Mouse (Mus musculus): ENCODE measurements around the gene Cmya5. TPM values are rescaled to one million over a fixed set of nuclear protein-coding genes. Genes with fewer than 3 reads are reported as not detected.

Gene Cmya5
- polyA plus RNA-seq, 1 experiment from 2014 or later, result 0.04 TPM

- Histone ChIP-seq H3K9ac (ENCODE audit: low read length) (no peak overlapping the region), H3K36me3 (ENCODE audit: control insufficient read depth, insufficient read depth, low read length) (no peaks in the 10 kb centered on the region), H3K4me2 (no peak overlapping the region), H3K27ac (ENCODE audit: low read depth, low read length) (no peak overlapping the region), H3K4me1 (ENCODE audit: control insufficient read depth, insufficient read depth, low read length) (no peaks in the 10 kb centered on the region), H3K27me3 (ENCODE audit: control insufficient read depth, insufficient read depth, low read length) (no peaks in the 10 kb centered on the region), H3K9me3 (ENCODE audit: control insufficient read depth, low read length) (no peaks in the 10 kb centered on the region), H3K4me3 (ENCODE audit: low read depth, low read length) (no peak overlapping the region)
- no peak for ATAC-seq (ENCODE audit: low FRiP score)
- DNase-seq (ENCODE audit: low spot score, missing footprints), result no peak
- WGBS, result 50% methylated on average over 2 of the region's 2 CpGs
Measured at GRCm38 (mm10) chr13:93024837-93025236, 119.7 kb downstream of the Cmya5 start.

GRCm38 (mm10) chr13:93022158-93022557, 122.4 kb downstream of the Cmya5 start:
- Histone ChIP-seq H3K9me3 (ENCODE audit: control insufficient read depth, low read length) (no peaks in the 10 kb centered on the region), H3K36me3 (ENCODE audit: control insufficient read depth, insufficient read depth, low read length) (no peaks in the 10 kb centered on the region), H3K4me3 (ENCODE audit: low read depth, low read length) (no peak overlapping the region), H3K9ac (ENCODE audit: low read length) (no peak overlapping the region), H3K4me1 (ENCODE audit: control insufficient read depth, insufficient read depth, low read length) (no peaks in the 10 kb centered on the region), H3K27me3 (ENCODE audit: control insufficient read depth, insufficient read depth, low read length) (no peaks in the 10 kb centered on the region), H3K4me2 (no peak overlapping the region), H3K27ac (ENCODE audit: low read depth, low read length) (no peak overlapping the region)
- WGBS, result 66% methylated on average over 1 of the region's 1 CpGs
- ATAC-seq (ENCODE audit: low FRiP score) (no peak), DNase-seq (ENCODE audit: low spot score, missing footprints) (no peak)

GRCm38 (mm10) chr13:93012952-93013351, 131.6 kb downstream of the Cmya5 start:
- H3K4me1 ChIP-seq (ENCODE audit: control insufficient read depth, insufficient read depth, low read length), result no peaks in the 10 kb centered on the region
- 80% methylated on average over 8 of the region's 8 CpGs for WGBS

GRCm38 (mm10) chr13:93011315-93011714, 133.2 kb downstream of the Cmya5 start:
- Histone ChIP-seq H3K4me1 (ENCODE audit: control insufficient read depth, insufficient read depth, low read length) (no peaks in the 10 kb centered on the region), H3K9me3 (ENCODE audit: control insufficient read depth, low read length) (no peaks in the 10 kb centered on the region), H3K9ac (ENCODE audit: low read length) (no peak overlapping the region), H3K4me3 (ENCODE audit: low read depth, low read length) (no peak overlapping the region), H3K27ac (ENCODE audit: low read depth, low read length) (no peak overlapping the region), H3K36me3 (ENCODE audit: control insufficient read depth, insufficient read depth, low read length) (no peaks in the 10 kb centered on the region), H3K4me2 (no peak overlapping the region), H3K27me3 (ENCODE audit: control insufficient read depth, insufficient read depth, low read length) (no peaks in the 10 kb centered on the region)
- no peak for ATAC-seq (ENCODE audit: low FRiP score)
- 84% methylated on average over 4 of the region's 4 CpGs for WGBS
- no peak for DNase-seq (ENCODE audit: low spot score, missing footprints)

More at GRCm38 (mm10) chr13:93012952-93013351, 131.6 kb downstream of the Cmya5 start:
- Histone ChIP-seq H3K36me3 (ENCODE audit: control insufficient read depth, insufficient read depth, low read length) (no peaks in the 10 kb centered on the region), H3K9ac (ENCODE audit: low read length) (no peak overlapping the region), H3K4me3 (ENCODE audit: low read depth, low read length) (no peak overlapping the region), H3K4me2 (no peak overlapping the region), H3K27me3 (ENCODE audit: control insufficient read depth, insufficient read depth, low read length) (no peaks in the 10 kb centered on the region), H3K27ac (ENCODE audit: low read depth, low read length) (no peak overlapping the region), H3K9me3 (ENCODE audit: control insufficient read depth, low read length) (no peaks in the 10 kb centered on the region)
- DNase-seq (ENCODE audit: low spot score, missing footprints) (no peak), ATAC-seq (ENCODE audit: low FRiP score) (no peak)

- ATAC-seq (ENCODE audit: low FRiP score), result no peak
- Histone ChIP-seq H3K27me3 (ENCODE audit: control insufficient read depth, insufficient read depth, low read length) (no peaks in the 10 kb centered on the region), H3K4me3 (ENCODE audit: low read depth, low read length) (no peak overlapping the region), H3K9me3 (ENCODE audit: control insufficient read depth, low read length) (no peaks in the 10 kb centered on the region), H3K36me3 (ENCODE audit: control insufficient read depth, insufficient read depth, low read length) (no peaks in the 10 kb centered on the region), H3K4me1 (ENCODE audit: control insufficient read depth, insufficient read depth, low read length) (no peaks in the 10 kb centered on the region), H3K27ac (ENCODE audit: low read depth, low read length) (no peak overlapping the region), H3K4me2 (no peak overlapping the region), H3K9ac (ENCODE audit: low read length) (no peak overlapping the region)
- DNase-seq (ENCODE audit: low spot score, missing footprints), result no peak
- WGBS, result 83% methylated on average over 7 of the region's 7 CpGs
Measured at GRCm38 (mm10) chr13:93010524-93010923, 134.0 kb downstream of the Cmya5 start.

- 78% methylated on average over 4 of the region's 4 CpGs for WGBS
- Histone ChIP-seq H3K4me2 (no peak overlapping the region), H3K9me3 (ENCODE audit: control insufficient read depth, low read length) (no peaks in the 10 kb centered on the region), H3K4me1 (ENCODE audit: control insufficient read depth, insufficient read depth, low read length) (no peaks in the 10 kb centered on the region), H3K27ac (ENCODE audit: low read depth, low read length) (no peak overlapping the region), H3K36me3 (ENCODE audit: control insufficient read depth, insufficient read depth, low read length) (no peaks in the 10 kb centered on the region), H3K9ac (ENCODE audit: low read length) (no peak overlapping the region), H3K4me3 (ENCODE audit: low read depth, low read length) (no peak overlapping the region), H3K27me3 (ENCODE audit: control insufficient read depth, insufficient read depth, low read length) (no peaks in the 10 kb centered on the region)
- DNase-seq (ENCODE audit: low spot score, missing footprints), result no peak
- ATAC-seq (ENCODE audit: low FRiP score), result no peak
Measured at GRCm38 (mm10) chr13:93007078-93007477, 137.4 kb downstream of the Cmya5 start.

- H3K9me3 ChIP-seq (ENCODE audit: control insufficient read depth, low read length), result no peaks in the 10 kb centered on the region
- no peaks in the 10 kb centered on the region for H3K36me3 ChIP-seq (ENCODE audit: control insufficient read depth, insufficient read depth, low read length)
- 83% methylated on average over 4 of the region's 4 CpGs for WGBS
- no peaks in the 10 kb centered on the region for H3K27me3 ChIP-seq (ENCODE audit: control insufficient read depth, insufficient read depth, low read length)
- ATAC-seq (ENCODE audit: low FRiP score), result no peak
- no peak overlapping the region for H3K27ac ChIP-seq (ENCODE audit: low read depth, low read length)
- H3K4me1 ChIP-seq (ENCODE audit: control insufficient read depth, insufficient read depth, low read length), result no peaks in the 10 kb centered on the region
- H3K9ac ChIP-seq (ENCODE audit: low read length), result no peak overlapping the region
- H3K4me2 ChIP-seq, result no peak overlapping the region
- no peak for DNase-seq (ENCODE audit: low spot score, missing footprints)
- no peak overlapping the region for H3K4me3 ChIP-seq (ENCODE audit: low read depth, low read length)
Measured at GRCm38 (mm10) chr13:93006347-93006746, 138.2 kb downstream of the Cmya5 start.

GRCm38 (mm10) chr13:93004003-93004402, 140.5 kb downstream of the Cmya5 start:
- Histone ChIP-seq H3K9ac (ENCODE audit: low read length) (no peak overlapping the region), H3K36me3 (ENCODE audit: control insufficient read depth, insufficient read depth, low read length) (no peaks in the 10 kb centered on the region), H3K4me2 (no peak overlapping the region), H3K27me3 (ENCODE audit: control insufficient read depth, insufficient read depth, low read length) (no peaks in the 10 kb centered on the region), H3K27ac (ENCODE audit: low read depth, low read length) (no peak overlapping the region), H3K9me3 (ENCODE audit: control insufficient read depth, low read length) (no peaks in the 10 kb centered on the region), H3K4me3 (ENCODE audit: low read depth, low read length) (no peak overlapping the region), H3K4me1 (ENCODE audit: control insufficient read depth, insufficient read depth, low read length) (no peaks in the 10 kb centered on the region)
- ATAC-seq (ENCODE audit: low FRiP score) (no peak), DNase-seq (ENCODE audit: low spot score, missing footprints) (no peak)
- WGBS, result 82% methylated on average over 6 of the region's 6 CpGs

GRCm38 (mm10) chr13:93002456-93002855, 142.1 kb downstream of the Cmya5 start:
- H3K9ac ChIP-seq (ENCODE audit: low read length), result no peak overlapping the region
- H3K27ac ChIP-seq (ENCODE audit: low read depth, low read length), result no peak overlapping the region
- no peaks in the 10 kb centered on the region for H3K36me3 ChIP-seq (ENCODE audit: control insufficient read depth, insufficient read depth, low read length)
- no peak for DNase-seq (ENCODE audit: low spot score, missing footprints)
- no peak for ATAC-seq (ENCODE audit: low FRiP score)
- no peaks in the 10 kb centered on the region for H3K9me3 ChIP-seq (ENCODE audit: control insufficient read depth, low read length)
- no peak overlapping the region for H3K4me2 ChIP-seq
- no peaks in the 10 kb centered on the region for H3K27me3 ChIP-seq (ENCODE audit: control insufficient read depth, insufficient read depth, low read length)
- 73% methylated on average over 2 of the region's 2 CpGs for WGBS
- no peaks in the 10 kb centered on the region for H3K4me1 ChIP-seq (ENCODE audit: control insufficient read depth, insufficient read depth, low read length)
- H3K4me3 ChIP-seq (ENCODE audit: low read depth, low read length), result no peak overlapping the region

Measured in midbrain, embryonic 11.5 days (tissue).